Mouse (Mus musculus): Measurements from ENCODE around the gene Gm48551. TPM values are rescaled to one million over a fixed set of nuclear protein-coding genes. Genes with fewer than 3 reads are reported as not detected.

Gene Gm48551
- total RNA-seq, 1 experiment from 2014 or later: 6.9 TPM

DNA sequence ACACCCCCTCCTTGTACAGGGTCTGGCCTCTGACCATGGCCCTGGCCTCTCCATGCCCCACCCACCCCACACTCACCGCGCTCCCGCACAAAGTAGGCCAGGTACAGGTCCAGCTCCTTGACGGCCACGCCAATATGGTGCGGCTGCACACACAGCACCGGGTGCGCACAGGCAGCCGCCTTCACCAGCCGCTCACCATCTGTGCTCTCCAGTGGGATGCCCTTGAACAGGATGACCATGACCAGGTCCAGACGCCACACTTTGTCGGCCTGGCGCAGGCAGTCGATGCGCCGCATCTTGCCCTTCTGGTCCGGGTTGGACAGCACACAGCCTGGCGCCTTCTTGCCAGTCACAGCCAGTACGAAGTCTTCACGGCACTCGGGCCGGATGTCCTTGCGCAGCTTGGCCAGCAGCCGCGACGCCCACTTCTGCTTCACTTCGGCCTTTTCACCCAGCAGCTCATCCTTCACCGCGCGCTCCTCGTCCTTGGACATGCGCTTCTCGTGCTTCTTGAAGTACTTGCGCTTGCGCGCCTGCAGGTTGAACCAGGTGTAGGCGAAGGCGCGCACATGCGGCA is 36.0 kb downstream of the Gm48551 start:
- no peak for ATAC-seq (replicated peaks in 1 of 2; ENCODE audit: insufficient read depth in 1 of 2, low FRiP score in 2 of 2, low TSS enrichment in 1 of 2, low read depth in 1 of 2, poor library complexity in 2 of 2, severe bottlenecking in 2 of 2)

DNA sequence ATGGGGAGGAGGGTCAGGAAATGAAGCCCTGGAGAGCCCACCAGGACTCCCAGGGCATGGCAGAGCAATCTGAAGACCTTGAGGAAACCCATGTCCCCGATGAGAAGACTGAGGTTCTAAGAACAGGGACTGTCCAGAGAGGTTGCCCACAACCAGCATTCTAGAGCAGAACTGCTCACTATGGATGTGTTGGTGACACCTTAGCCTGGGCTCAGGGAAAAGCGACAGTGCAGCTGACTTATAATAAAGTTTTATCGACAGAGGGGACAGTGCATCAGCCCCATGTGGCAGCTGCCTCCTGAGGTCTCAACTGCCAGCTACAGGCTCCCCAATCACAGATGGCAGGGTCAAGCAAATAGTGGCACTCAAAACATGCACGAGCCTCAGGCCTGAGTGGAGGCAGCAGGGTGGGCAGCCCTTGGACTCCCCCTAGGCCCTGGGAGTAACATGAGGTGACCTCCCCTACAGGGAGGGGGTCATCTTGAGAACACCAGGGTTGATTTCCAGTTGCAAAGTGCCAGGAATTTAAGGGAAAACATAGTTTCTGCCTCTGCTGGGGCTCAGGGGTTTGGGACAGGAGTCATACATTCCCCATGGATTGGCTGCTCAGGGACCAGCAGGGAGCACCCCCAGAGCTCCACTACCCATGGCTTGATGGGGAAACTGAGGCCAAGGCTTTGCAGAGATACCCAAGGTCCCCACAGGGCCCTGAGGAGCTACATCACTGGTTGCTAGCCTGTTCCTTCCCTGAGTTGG is 37.0 kb downstream of the Gm48551 start:
- no peak for ATAC-seq (replicated peaks in 1 of 2; ENCODE audit: insufficient read depth in 1 of 2, low FRiP score in 2 of 2, low TSS enrichment in 1 of 2, low read depth in 1 of 2, poor library complexity in 2 of 2, severe bottlenecking in 2 of 2)

DNA sequence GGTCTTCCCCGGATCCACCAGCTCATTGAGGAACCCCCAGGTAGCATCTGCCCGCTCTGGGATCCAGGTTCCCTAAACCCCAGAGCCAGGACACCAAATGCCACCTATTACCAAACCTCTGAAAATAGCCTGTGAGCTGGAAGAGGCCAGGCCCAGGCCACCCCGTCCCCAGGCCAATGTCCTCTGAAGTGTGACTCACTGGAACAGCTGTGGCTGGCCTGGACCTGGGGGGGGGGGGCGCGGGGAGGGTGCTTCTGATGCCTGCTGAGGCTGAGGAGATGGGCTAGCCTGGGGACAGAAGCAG is 37.5 kb downstream of the Gm48551 start:
- ATAC-seq (replicated peaks in 1 of 2; ENCODE audit: insufficient read depth in 1 of 2, low FRiP score in 2 of 2, low TSS enrichment in 1 of 2, low read depth in 1 of 2, poor library complexity in 2 of 2, severe bottlenecking in 2 of 2): no peak

DNA sequence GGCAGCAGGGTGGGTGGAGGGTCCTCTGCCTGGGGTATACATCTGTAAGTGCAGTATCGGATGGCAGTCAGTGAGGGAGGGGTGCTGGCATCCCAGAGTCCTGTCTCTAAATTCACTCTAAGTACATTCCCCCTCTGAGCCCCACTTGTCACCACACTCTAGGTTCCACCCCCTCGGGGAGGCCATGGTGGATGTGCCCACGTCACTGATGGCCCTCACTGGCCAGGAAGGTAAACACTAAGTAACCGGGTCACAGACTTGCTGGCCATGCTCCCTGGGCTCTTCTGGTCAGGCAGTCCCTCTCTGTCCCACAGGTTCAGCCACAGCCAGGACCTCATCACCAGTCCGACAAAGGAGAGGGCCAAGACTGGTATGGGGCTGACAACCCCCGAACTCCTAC is 37.9 kb downstream of the Gm48551 start:
- no peak for ATAC-seq (replicated peaks in 1 of 2; ENCODE audit: insufficient read depth in 1 of 2, low FRiP score in 2 of 2, low TSS enrichment in 1 of 2, low read depth in 1 of 2, poor library complexity in 2 of 2, severe bottlenecking in 2 of 2)

GRCm38 (mm10) chr10:81422661-81423217 is 38.5 kb downstream of the Gm48551 start:
- ATAC-seq (replicated peaks in 1 of 2; ENCODE audit: insufficient read depth in 1 of 2, low FRiP score in 2 of 2, low TSS enrichment in 1 of 2, low read depth in 1 of 2, poor library complexity in 2 of 2, severe bottlenecking in 2 of 2): no peak

GRCm38 (mm10) chr10:81423476-81424245 is 39.4 kb downstream of the Gm48551 start:
- no peak for ATAC-seq (replicated peaks in 1 of 2; ENCODE audit: insufficient read depth in 1 of 2, low FRiP score in 2 of 2, low TSS enrichment in 1 of 2, low read depth in 1 of 2, poor library complexity in 2 of 2, severe bottlenecking in 2 of 2)

- ATAC-seq (replicated peaks in 1 of 2; ENCODE audit: insufficient read depth in 1 of 2, low FRiP score in 2 of 2, low TSS enrichment in 1 of 2, low read depth in 1 of 2, poor library complexity in 2 of 2, severe bottlenecking in 2 of 2): no peak
Measured at GRCm38 (mm10) chr10:81424246-81425051, 40.2 kb downstream of the Gm48551 start.

DNA sequence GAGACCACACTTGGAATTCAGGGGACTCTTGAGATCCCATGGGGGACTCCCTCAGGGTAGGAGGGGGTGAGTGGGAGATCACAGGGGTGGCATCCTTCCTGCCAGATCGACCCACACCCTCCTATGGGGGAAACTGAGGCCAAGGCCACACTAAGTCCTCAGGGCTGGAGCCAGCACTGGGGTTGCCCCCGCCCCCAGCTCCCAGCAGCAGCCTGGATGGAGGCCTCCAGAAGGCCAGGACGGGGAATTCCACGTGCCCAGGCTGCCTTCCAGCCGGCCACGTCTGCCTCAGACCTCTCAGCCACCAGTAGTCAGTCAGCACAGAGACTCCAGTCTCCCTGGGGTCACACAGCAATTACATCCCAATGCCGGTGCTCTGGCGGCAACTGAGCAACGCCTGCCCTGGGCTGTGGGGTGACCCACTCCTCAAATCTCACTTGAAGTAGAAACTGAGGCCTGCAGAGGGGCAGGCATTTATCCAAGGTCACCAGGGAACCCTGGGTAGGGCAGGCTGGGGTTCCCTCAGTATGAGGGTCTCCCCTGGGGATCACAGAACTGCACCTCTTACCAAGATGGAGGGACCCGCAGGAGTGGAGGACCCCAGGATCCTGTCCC is 41.1 kb downstream of the Gm48551 start:
- no peak for ATAC-seq (replicated peaks in 1 of 2; ENCODE audit: insufficient read depth in 1 of 2, low FRiP score in 2 of 2, low TSS enrichment in 1 of 2, low read depth in 1 of 2, poor library complexity in 2 of 2, severe bottlenecking in 2 of 2)

DNA sequence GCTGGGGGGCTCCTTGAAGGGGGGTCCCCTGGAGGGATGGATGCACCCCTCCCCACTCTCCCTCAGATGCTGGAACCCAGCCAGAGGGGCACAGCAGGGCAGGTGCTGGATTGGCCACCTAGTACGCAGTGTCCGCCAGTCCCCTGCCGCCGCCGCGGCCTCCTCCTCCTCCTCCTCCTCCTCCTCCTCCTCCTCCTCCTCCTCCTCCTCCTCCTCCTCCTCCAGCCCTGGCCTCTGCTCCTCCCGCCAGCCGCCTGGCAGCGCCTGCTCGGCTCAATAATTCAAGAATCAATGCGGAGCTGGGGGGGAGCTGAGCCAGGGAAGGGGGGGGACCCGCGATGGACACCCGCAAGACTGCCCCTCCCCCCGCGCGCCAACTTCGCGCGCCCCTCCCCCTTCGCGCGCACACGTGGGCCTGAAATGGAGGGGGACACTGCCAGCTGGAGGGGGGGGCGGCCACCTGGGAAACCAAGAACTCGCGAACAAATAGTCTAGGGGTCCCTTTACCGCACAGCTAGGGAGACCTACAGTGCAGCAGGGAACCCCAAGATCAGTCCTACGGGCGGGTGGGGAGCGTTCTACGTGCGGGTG is 41.9 kb downstream of the Gm48551 start:
- ATAC-seq (replicated peaks in 1 of 2; ENCODE audit: insufficient read depth in 1 of 2, low FRiP score in 2 of 2, low TSS enrichment in 1 of 2, low read depth in 1 of 2, poor library complexity in 2 of 2, severe bottlenecking in 2 of 2): no peak

GRCm38 (mm10) chr10:81426897-81427296 is 42.6 kb downstream of the Gm48551 start:
- no peak for ATAC-seq (replicated peaks in 1 of 2; ENCODE audit: insufficient read depth in 1 of 2, low FRiP score in 2 of 2, low TSS enrichment in 1 of 2, low read depth in 1 of 2, poor library complexity in 2 of 2, severe bottlenecking in 2 of 2)

GRCm38 (mm10) chr10:81427327-81427726 is 43.1 kb downstream of the Gm48551 start:
- no peak for ATAC-seq (replicated peaks in 1 of 2; ENCODE audit: insufficient read depth in 1 of 2, low FRiP score in 2 of 2, low TSS enrichment in 1 of 2, low read depth in 1 of 2, poor library complexity in 2 of 2, severe bottlenecking in 2 of 2)

DNA sequence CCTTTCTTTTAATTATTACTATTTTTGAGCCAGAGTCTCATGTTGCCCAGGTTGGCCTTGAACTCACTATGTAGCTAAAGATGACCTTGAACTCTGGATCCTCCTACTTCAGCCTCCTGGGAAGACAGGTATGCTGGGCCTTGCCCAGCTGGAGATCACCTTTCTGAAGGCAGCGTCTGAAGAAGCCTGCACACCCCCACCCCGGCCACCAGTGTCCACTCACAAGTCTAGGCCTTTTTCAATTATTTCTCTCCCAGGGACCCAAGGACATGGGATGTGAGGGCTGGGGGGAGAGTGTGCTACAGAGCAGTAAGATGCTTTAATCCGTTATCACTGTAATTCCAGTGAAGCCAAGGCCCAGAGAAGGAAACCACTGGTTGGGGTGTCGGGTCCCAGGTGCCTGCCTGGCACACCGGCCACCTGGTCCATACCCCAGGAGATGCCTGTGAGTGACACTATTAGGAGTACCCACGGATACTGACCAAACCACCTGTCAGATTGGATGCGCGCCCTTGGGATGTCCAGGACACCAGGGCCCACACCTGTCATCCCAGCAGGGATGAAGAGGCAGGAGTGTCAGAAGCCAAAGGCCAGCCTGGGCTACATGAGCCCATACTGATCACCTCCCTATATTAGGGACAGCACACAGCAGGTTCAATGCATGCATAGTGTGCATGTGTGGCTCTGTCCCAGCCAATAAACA is 43.7 kb downstream of the Gm48551 start:
- ATAC-seq (replicated peaks in 1 of 2; ENCODE audit: insufficient read depth in 1 of 2, low FRiP score in 2 of 2, low TSS enrichment in 1 of 2, low read depth in 1 of 2, poor library complexity in 2 of 2, severe bottlenecking in 2 of 2): no peak

DNA sequence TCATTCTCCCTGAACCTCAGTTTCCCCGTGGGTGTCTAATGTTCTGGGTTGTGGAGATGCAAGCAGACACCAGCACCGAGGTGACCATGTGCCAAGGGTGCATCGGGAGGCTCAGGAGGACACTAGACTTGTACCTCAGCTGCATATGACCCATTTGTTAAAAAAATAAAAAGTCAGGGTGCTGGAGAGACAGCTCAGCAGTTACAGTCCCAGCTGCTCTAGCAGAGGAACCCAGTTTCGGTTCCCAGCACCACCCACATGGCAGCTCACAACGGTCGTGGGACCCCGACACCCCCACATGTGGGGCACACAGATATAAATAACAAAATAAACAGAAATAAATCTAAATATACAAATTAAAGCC is 44.2 kb downstream of the Gm48551 start:
- no peak for ATAC-seq (replicated peaks in 1 of 2; ENCODE audit: insufficient read depth in 1 of 2, low FRiP score in 2 of 2, low TSS enrichment in 1 of 2, low read depth in 1 of 2, poor library complexity in 2 of 2, severe bottlenecking in 2 of 2)

DNA sequence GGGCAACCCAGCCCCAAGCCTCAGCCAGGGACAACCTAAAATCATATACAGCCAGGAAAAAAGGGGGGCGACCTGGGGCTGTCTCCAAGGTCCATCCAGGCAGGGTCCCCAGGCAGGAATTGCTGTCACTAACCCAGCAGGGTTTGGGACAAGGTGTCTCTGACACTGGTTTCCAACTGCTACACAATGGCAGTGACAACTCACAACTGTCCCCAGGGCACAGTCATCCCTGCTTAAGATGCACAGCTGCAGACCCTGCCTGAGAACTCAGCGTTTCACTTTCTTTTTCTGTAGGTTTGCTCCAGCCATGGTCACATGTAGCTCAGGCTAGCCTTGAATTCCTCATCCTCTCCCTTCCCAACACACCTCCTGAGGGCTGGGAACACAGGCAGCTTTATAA is 44.8 kb downstream of the Gm48551 start:
- no peak for ATAC-seq (replicated peaks in 1 of 2; ENCODE audit: insufficient read depth in 1 of 2, low FRiP score in 2 of 2, low TSS enrichment in 1 of 2, low read depth in 1 of 2, poor library complexity in 2 of 2, severe bottlenecking in 2 of 2)

DNA sequence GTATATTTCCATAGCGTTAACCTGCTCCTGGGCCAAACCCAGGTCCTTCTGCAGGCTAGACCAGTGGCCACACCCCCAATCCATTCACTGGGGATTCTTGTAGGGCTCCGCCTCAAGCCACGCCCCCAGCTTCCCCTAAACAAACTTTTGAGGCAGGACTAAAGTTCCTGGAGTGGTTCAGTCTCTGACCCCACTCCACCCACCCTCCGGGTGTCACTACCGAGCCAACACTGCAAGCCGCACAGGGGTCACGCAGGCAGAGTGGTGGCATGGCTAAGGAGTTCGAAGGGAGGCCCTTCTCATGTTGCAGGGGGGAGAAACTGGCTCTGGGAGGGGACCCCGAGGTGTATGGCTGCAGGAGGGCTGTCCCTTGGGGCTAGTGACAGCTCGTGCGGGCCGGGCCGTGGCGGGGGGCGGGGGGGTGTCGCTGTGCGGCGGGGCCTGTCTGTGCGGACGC is 45.4 kb downstream of the Gm48551 start:
- ATAC-seq (replicated peaks in 1 of 2; ENCODE audit: insufficient read depth in 1 of 2, low FRiP score in 2 of 2, low TSS enrichment in 1 of 2, low read depth in 1 of 2, poor library complexity in 2 of 2, severe bottlenecking in 2 of 2): peak; percentile 40 to 44

DNA sequence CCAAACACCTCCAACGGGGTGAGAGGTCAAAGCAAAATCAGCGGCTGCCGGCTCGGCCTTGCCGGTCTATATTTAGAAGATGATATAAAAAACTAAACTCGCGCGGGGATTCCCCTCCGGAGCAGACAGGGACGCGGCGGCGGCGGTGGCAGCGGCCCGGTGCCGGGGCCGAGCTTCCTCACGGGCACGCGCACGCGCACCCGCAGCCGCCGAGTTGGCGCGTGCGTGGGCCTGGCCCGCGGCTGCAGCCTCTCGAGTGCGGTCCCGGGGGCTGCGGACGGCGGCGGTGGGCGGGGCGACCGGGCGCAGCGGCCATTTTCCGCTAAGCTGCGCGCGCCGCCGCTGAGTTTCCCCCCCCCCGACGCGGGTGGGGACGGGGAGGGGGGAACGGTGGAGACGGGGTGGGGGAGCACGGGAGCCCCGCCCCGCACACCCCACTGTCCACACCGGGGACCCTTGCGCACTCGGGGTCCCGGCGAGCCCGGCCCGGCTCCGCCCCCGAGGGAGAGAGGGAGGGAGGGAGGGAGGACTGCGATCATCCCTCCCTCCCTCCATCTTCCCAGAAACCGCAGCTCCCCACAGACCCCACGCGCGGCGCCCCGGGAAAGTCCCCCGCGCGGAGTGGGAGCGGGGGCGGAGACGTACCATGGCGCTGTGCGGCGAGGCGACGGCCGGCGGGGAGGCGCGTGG is 46.0 kb downstream of the Gm48551 start:
- no peak for ATAC-seq (replicated peaks in 1 of 2; ENCODE audit: insufficient read depth in 1 of 2, low FRiP score in 2 of 2, low TSS enrichment in 1 of 2, low read depth in 1 of 2, poor library complexity in 2 of 2, severe bottlenecking in 2 of 2)

Data from hematopoietic stem cell, adult 5-6 weeks (primary cell).